Mouse (Mus musculus) liver, embryonic 16.5 days (tissue): ENCODE results near the gene Rsf1. TPM values are rescaled to one million over a fixed set of nuclear protein-coding genes. Genes with fewer than 3 reads are reported as not detected.

Experiments used
- ATAC-seq: fragments of 200-750 bp; cut with Nextera tagmentation; 2 replicates; pipeline ENCODE4 v1.8.0; 2017; ENCODE audit warnings: low read depth, mild to moderate bottlenecking, moderate number of reproducible peaks, moderate library complexity
- H3K27ac ChIP-seq: fragments of 300-500 bp; sonication (generic); 2 replicates; pipeline ENCODE4 v1.5.1; 2014; ENCODE audit warnings: mild to moderate bottlenecking, low read length
- H3K27me3 ChIP-seq: fragments of 300-500 bp; sonication (generic); 2 replicates; pipeline ENCODE4 v1.6.1; 2014; ENCODE audit warnings: low read depth, low read length, mixed read lengths; ENCODE audit not compliant: control insufficient read depth, insufficient read depth
- H3K36me3 ChIP-seq: fragments of 300-500 bp; sonication (generic); 2 replicates; pipeline ENCODE4 v1.6.1; 2014; ENCODE audit warnings: mild to moderate bottlenecking; ENCODE audit not compliant: control insufficient read depth, insufficient read depth
- H3K4me1 ChIP-seq: fragments of 300-500 bp; sonication (generic); 2 replicates; pipeline ENCODE4 v1.6.1; 2014; ENCODE audit warnings: low read depth, low read length, mixed read lengths; ENCODE audit not compliant: control insufficient read depth
- H3K4me2 ChIP-seq: fragments of 300-500 bp; sonication (generic); 2 replicates; pipeline ENCODE4 v1.6.1; 2014; ENCODE audit warnings: low read depth, low read length, mixed read lengths
- H3K4me3 ChIP-seq: fragments of 300-500 bp; sonication (generic); 2 replicates; pipeline ENCODE4 v1.5.1; 2014; ENCODE audit warnings: low read depth, mild to moderate bottlenecking, low read length
- H3K9ac ChIP-seq: fragments of 300-500 bp; sonication (generic); 2 replicates; pipeline ENCODE4 v1.6.1; 2014; ENCODE audit warnings: low read depth, low read length
- H3K9me3 ChIP-seq: fragments of 300-500 bp; sonication (generic); replicated peaks from 2 replicates; pipeline ENCODE4 v1.6.1; 2016; ENCODE audit warnings: low read length; ENCODE audit not compliant: control insufficient read depth
- WGBS: fragments of 180-500 bp; shearing (Covaris S2); extraction: QIAGEN DNeasy Blood & Tissue Kit; methylation state at CpG from one replicate; pipeline ENCODE4 v1.1.7; 2014; ENCODE audit not compliant: insufficient replicate concordance; 5-methylcytosine and 5-hydroxymethylcytosine counted together
- polyA plus RNA-seq: library from polyadenylated mRNA; unstranded; fragments of >200 nt; fragmentation: Nextera tagmentation; extraction: Ambion mirVana; gene quantifications from 2 replicates; pipeline ENCODE4 v1.2.1, GENCODE M21; 2015

Rsf1 gene
- polyA plus RNA-seq, 1 experiment from 2014 or later, result 5.3 TPM

GRCm38 (mm10) chr7:97737638-97738456, 158.2 kb downstream of the Rsf1 start, which contains the start of gene Aqp11:
Aqp11 (minus strand) TSS chr7:97738289.
- WGBS, result under 1% methylated on average over 55 of the region's 64 CpGs
- peaks cover 49% of the 10 kb centered on the region for H3K4me1 ChIP-seq

GRCm38 (mm10) chr7:97740948-97741347, 161.3 kb downstream of the Rsf1 start:
- Histone ChIP-seq H3K9me3 (no peaks in the 10 kb centered on the region), H3K27me3 (no peaks in the 10 kb centered on the region), H3K4me1 (peaks cover 29% of the 10 kb centered on the region), H3K4me3 (no peak overlapping the region), H3K27ac (peak overlapping the region; percentile 74), H3K9ac (no peak overlapping the region), H3K36me3 (no peaks in the 10 kb centered on the region), H3K4me2 (no peak overlapping the region)
- 60% methylated on average over 10 of the region's 10 CpGs for WGBS
- ATAC-seq, result peak; percentile 53

More at GRCm38 (mm10) chr7:97737638-97738456, 158.2 kb downstream of the Rsf1 start, which contains the start of gene Aqp11:
- Histone ChIP-seq H3K4me3 (peak within 1 kb of the TSS; percentile 80), H3K9me3 (no peaks in the 10 kb centered on the region), H3K9ac (peak within 1 kb of the TSS; percentile 83), H3K27ac (peak within 1 kb of the TSS; percentile 77), H3K36me3 (no peaks in the 10 kb centered on the region), H3K27me3 (no peaks in the 10 kb centered on the region), H3K4me2 (peak within 1 kb of the TSS; percentile 99)
- peak; percentile 91 for ATAC-seq

- WGBS, result 13% methylated on average over 1 of the region's 1 CpGs
These were observed 162.1 kb downstream of the Rsf1 start for GRCm38 (mm10) chr7:97741756-97742291.

More at GRCm38 (mm10) chr7:97741756-97742291, 162.1 kb downstream of the Rsf1 start:
- Histone ChIP-seq H3K9ac (no peak overlapping the region), H3K36me3 (no peaks in the 10 kb centered on the region), H3K9me3 (no peaks in the 10 kb centered on the region), H3K27ac (peak overlapping the region; percentile 4), H3K27me3 (no peaks in the 10 kb centered on the region), H3K4me3 (no peak overlapping the region), H3K4me2 (no peak overlapping the region), H3K4me1 (peaks cover 37% of the 10 kb centered on the region)
- ATAC-seq, result no peak

Other genes starting within 250 kb of the Rsf1 start
- gene Usp35, start 247.9 kb upstream of the Rsf1 start, polyA plus RNA-seq, result 0.09 and 0.14 TPM in 2 replicates
- gene Kctd21, start 247.6 kb upstream of the Rsf1 start, polyA plus RNA-seq, result 1.1 and 1.4 TPM in 2 replicates
- gene Alg8, start 208.3 kb upstream of the Rsf1 start, polyA plus RNA-seq, result 29.4 and 30.2 TPM in 2 replicates
- gene Ndufc2, start 179.9 kb upstream of the Rsf1 start, polyA plus RNA-seq, result 144 and 171 TPM in 2 replicates
- 0.36 and 0.92 TPM in 2 replicates for gene Thrsp, start 162.2 kb upstream of the Rsf1 start, polyA plus RNA-seq
- gene Kctd14, start 128.6 kb upstream of the Rsf1 start, polyA plus RNA-seq, result 9.4 and 10.2 TPM in 2 replicates
- 16.1 and 17.8 TPM in 2 replicates for gene Ints4, start 98.9 kb upstream of the Rsf1 start, polyA plus RNA-seq
- gene Aamdc, start 392 bp upstream of the Rsf1 start, polyA plus RNA-seq, result 15.7 and 16.1 TPM in 2 replicates
- gene Clns1a, start 116.7 kb downstream of the Rsf1 start, polyA plus RNA-seq, result 50.8 and 56.1 TPM in 2 replicates
- gene Aqp11, start 158.4 kb downstream of the Rsf1 start, polyA plus RNA-seq, result 42.6 and 49.8 TPM in 2 replicates
- 9.3 and 10.1 TPM in 2 replicates for gene Pak1, start 208.7 kb downstream of the Rsf1 start, polyA plus RNA-seq